Mouse (Mus musculus) spleen, postnatal 0 days (tissue): ENCODE data around the gene Kpna6. TPM values are rescaled to one million over a fixed set of nuclear protein-coding genes. Genes with fewer than 3 reads are reported as not detected.

Experiments used
- polyA plus RNA-seq: library from polyadenylated mRNA; unstranded; fragments of >200 nt; fragmentation: Nextera tagmentation; extraction: Ambion mirVana; gene quantifications from 2 replicates; pipeline ENCODE4 v1.2.1, GENCODE M21; 2015

Gene Kpna6
- polyA plus RNA-seq = 5.4 and 6.5 TPM in 2 replicates

GRCm38 (mm10) chr4:129672083-129672877, at the start of gene Kpna6:
Kpna6 (minus strand) TSS chr4:129672767.

GRCm38 (mm10) chr4:129696158-129696985, 23.8 kb upstream of the Kpna6 start, which contains the start of gene Tmem39b:
Tmem39b (minus strand) TSS chr4:129696838.

GRCm38 (mm10) chr4:129640638-129641467, 31.7 kb downstream of the Kpna6 start, which contains the start of gene Txlna:
Txlna (minus strand) TSS chr4:129641065.

GRCm38 (mm10) chr4:129623681-129624091, 48.9 kb downstream of the Kpna6 start, which contains the start of gene Ccdc28b:
Ccdc28b (minus strand) TSS chr4:129623947.

GRCm38 (mm10) chr4:129618786-129619691, 53.5 kb downstream of the Kpna6 start, which contains the start of gene Iqcc:
Iqcc (minus strand) TSS chr4:129619099.

GRCm38 (mm10) chr4:129614093-129614492, 58.5 kb downstream of the Kpna6 start, which contains the start of gene Dcdc2b:
Dcdc2b (minus strand) TSS chr4:129614257.

GRCm38 (mm10) chr4:129600233-129601158, 72.1 kb downstream of the Kpna6 start, which contains the start of the genes Eif3i and Tmem234:
Eif3i (minus strand) TSS chr4:129600648.
Tmem234 (plus strand) TSS chr4:129600668.

Other genes starting within 250 kb of the Kpna6 start
- 0.26 and 0.28 TPM in 2 replicates for gene Zbtb8b, start 231.9 kb downstream of the Kpna6 start, polyA plus RNA-seq
- 63.6 and 67.3 TPM in 2 replicates for gene Bsdc1, start 211.2 kb downstream of the Kpna6 start, polyA plus RNA-seq
- 0.10 TPM in 1 of 2 replicates, not detected in the other for gene Tssk3, start 181.7 kb downstream of the Kpna6 start, polyA plus RNA-seq
- gene Fam229a, start 181.6 kb downstream of the Kpna6 start, polyA plus RNA-seq = 0.74 and 0.83 TPM in 2 replicates
- gene Marcksl1, start 159.2 kb downstream of the Kpna6 start, polyA plus RNA-seq = 93.7 and 116 TPM in 2 replicates
- gene Hdac1, start 130.1 kb downstream of the Kpna6 start, polyA plus RNA-seq = 127 and 132 TPM in 2 replicates
- gene Lck, start 99.1 kb downstream of the Kpna6 start, polyA plus RNA-seq = 7.3 and 7.8 TPM in 2 replicates
- gene Fam167b, start 94.2 kb downstream of the Kpna6 start, polyA plus RNA-seq = 11.2 and 17.2 TPM in 2 replicates
- 233 and 235 TPM in 2 replicates for gene Eif3i, start 72.1 kb downstream of the Kpna6 start, polyA plus RNA-seq
- 185 and 186 TPM in 2 replicates for gene Tmem234, start 72.1 kb downstream of the Kpna6 start, polyA plus RNA-seq
- 0.81 and 1.3 TPM in 2 replicates for gene Dcdc2b, start 58.5 kb downstream of the Kpna6 start, polyA plus RNA-seq
- 15.1 and 15.3 TPM in 2 replicates for gene Iqcc, start 53.7 kb downstream of the Kpna6 start, polyA plus RNA-seq
- gene Ccdc28b, start 48.8 kb downstream of the Kpna6 start, polyA plus RNA-seq = 36.7 and 45.7 TPM in 2 replicates
- gene Txlna, start 31.7 kb downstream of the Kpna6 start, polyA plus RNA-seq = 29.9 and 30.4 TPM in 2 replicates
- 4.9 and 5.1 TPM in 2 replicates for gene Tmem39b, start 24.1 kb upstream of the Kpna6 start, polyA plus RNA-seq
- gene Khdrbs1, start 69.5 kb upstream of the Kpna6 start, polyA plus RNA-seq = 42.1 and 46.7 TPM in 2 replicates
- gene Ptp4a2, start 138.5 kb upstream of the Kpna6 start, polyA plus RNA-seq = 286 and 292 TPM in 2 replicates